In the genomic region with DNA sequence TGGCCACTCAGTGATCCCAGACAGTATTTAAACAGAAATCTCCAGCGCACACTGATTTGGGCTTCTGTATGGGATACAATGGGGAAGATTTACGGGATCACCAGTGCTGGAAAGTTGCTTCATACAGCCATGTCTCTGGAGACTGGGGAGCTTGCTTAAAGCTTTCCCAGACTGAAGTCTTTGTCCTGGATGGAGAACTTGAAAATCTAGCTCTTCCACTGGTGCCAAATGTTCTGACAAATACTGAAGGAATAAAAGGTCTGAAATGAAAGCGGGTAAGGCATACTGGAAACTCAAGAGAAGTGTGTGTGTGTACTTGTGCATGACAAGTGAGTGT, we compare ENCODE assay signal across 12 mouse cellular contexts.
DNase-seq lines count a peak whose midpoint lies in the region; ATAC-seq and TF ChIP-seq lines count a peak whose summit lies in the region.
"Had no signal": no experiment of that assay in that cellular context is flagged by ENCODE, and none has a peak within 500 bp of the region (broad histone marks: within the 10 kb centered on the region; RNA-seq: fewer than 3 reads in every experiment).

No protein-coding gene starts in this region.

- H3K27me3 ChIP-seq in lung, postnatal 0 days (replicated peaks; ENCODE audit: insufficient read depth, low read length) = no peaks in the 10 kb centered on the region
- H3K27me3 ChIP-seq in limb, embryonic 14.5 days (ENCODE audit: control insufficient read depth, insufficient read depth, low read length) = no peaks in the 10 kb centered on the region
- H3K27me3 ChIP-seq: midbrain, embryonic 12.5 days had no signal

- ATAC-seq in lung, postnatal 0 days = peak; percentile 19; the same call in 1 of the 2 replicates
- ATAC-seq in limb, embryonic 14.5 days (ENCODE audit: low FRiP score, low read depth) = no peak

- no peaks in the 10 kb centered on the region for H3K36me3 ChIP-seq in lung, postnatal 0 days (ENCODE audit: insufficient read depth, low read length)
- no peaks in the 10 kb centered on the region for H3K36me3 ChIP-seq in limb, embryonic 14.5 days (ENCODE audit: control insufficient read depth, insufficient read depth, low read length)
- H3K36me3 ChIP-seq: midbrain, embryonic 12.5 days had no signal

- H3K9me3 ChIP-seq in lung, postnatal 0 days (ENCODE audit: low read length) = no peaks in the 10 kb centered on the region
- no peaks in the 10 kb centered on the region for H3K9me3 ChIP-seq in limb, embryonic 14.5 days (ENCODE audit: control insufficient read depth, low read length)

- no peak overlapping the region for H3K4me2 ChIP-seq in lung, postnatal 0 days (replicated peaks; ENCODE audit: low read depth, low read length)
- no peak overlapping the region for H3K4me2 ChIP-seq in limb, embryonic 14.5 days (replicated peaks; ENCODE audit: low read depth, low read length, severe bottlenecking)
- H3K4me2 ChIP-seq: midbrain, embryonic 12.5 days had no signal

- TF ChIP-seq POLR2A in limb, embryonic 14.5 days (IDR thresholded peaks at IDR 0.05; ENCODE audit: borderline replicate concordance, extremely low read depth, insufficient read depth, insufficient read length) = no peak

- DNase-seq in heart, adult 11 months = peak; percentile 83
- no peak for DNase-seq in heart, postnatal 14 days
- no peak for DNase-seq in lung, postnatal 0 days (ENCODE audit: low spot score)
- DNase-seq in lung, postnatal 14 days = no peak
- DNase-seq in limb, embryonic 14.5 days (ENCODE audit: low spot score) = peak; percentile 27
- DNase-seq in urinary bladder, adult 2 months (ENCODE audit: low spot score) = no peak
- no peak for DNase-seq in neural tube, embryonic 10.5 days (ENCODE audit: extremely low spot score, low spot score)
- no peak for DNase-seq in right cerebral cortex, postnatal 14 days
- DNase-seq: left cerebral cortex, postnatal 4 days; lung, adult 2 months; spleen, adult 18-20 months had no signal

- no peak for TF ChIP-seq CTCF in lung, postnatal 0 days (IDR thresholded peaks at IDR 0.05)

- H3K9ac ChIP-seq in lung, postnatal 0 days (replicated peaks; ENCODE audit: low read depth) = no peak overlapping the region
- H3K9ac ChIP-seq in limb, embryonic 14.5 days (ENCODE audit: low read depth, low read length, severe bottlenecking) = no peak overlapping the region
- H3K9ac ChIP-seq: midbrain, embryonic 12.5 days had no signal

- WGBS in lung, postnatal 0 days = 73% methylated on average over 3 of the region's 3 CpGs
- 91% methylated on average over 3 of the region's 3 CpGs for WGBS in limb, embryonic 14.5 days

- no peaks in the 10 kb centered on the region for H3K4me1 ChIP-seq in lung, postnatal 0 days (ENCODE audit: insufficient read depth, low read depth, low read length)
- peaks cover 4% of the 10 kb centered on the region; the same call in 1 of the 2 replicates for H3K4me1 ChIP-seq in limb, embryonic 14.5 days (ENCODE audit: control insufficient read depth, insufficient read depth, low read length)
- H3K4me1 ChIP-seq: midbrain, embryonic 12.5 days had no signal

- no peak for TF ChIP-seq EP300 in lung, postnatal 0 days (IDR thresholded peaks at IDR 0.05)

- intact Hi-C loops in heart, postnatal 14 days (cut with DNase I) = no loop called here

- H3K4me3 ChIP-seq in lung, postnatal 0 days (ENCODE audit: low read depth, low read length) = no peak overlapping the region
- no peak overlapping the region for H3K4me3 ChIP-seq in limb, embryonic 14.5 days (replicated peaks; ENCODE audit: low read length)
- H3K4me3 ChIP-seq: midbrain, embryonic 12.5 days had no signal

- no peak overlapping the region for H3K27ac ChIP-seq in lung, postnatal 0 days (ENCODE audit: low read length)
- no peak overlapping the region for H3K27ac ChIP-seq in limb, embryonic 14.5 days (replicated peaks; ENCODE audit: low read depth, low read length)
- H3K27ac ChIP-seq: midbrain, embryonic 12.5 days had no signal

Comparison
In these comparisons a context has a peak if more than half of its experiments do, and no peak if none do; other contexts are left out.
1. DNase-seq: peak in heart, adult 11 months (single experiment) and limb, embryonic 14.5 days (single experiment); none in heart, postnatal 14 days (0 of 2), lung, postnatal 0 days (single experiment), lung, postnatal 14 days (single experiment), urinary bladder, adult 2 months (single experiment), neural tube, embryonic 10.5 days (single experiment) and right cerebral cortex, postnatal 14 days (single experiment).